Mouse (Mus musculus) bone marrow macrophage, adult 2 months (primary cell): ENCODE data around the gene Cish. TPM values are rescaled to one million over a fixed set of nuclear protein-coding genes. Genes with fewer than 3 reads are reported as not detected.

ENCODE experiments used
- H3K27ac ChIP-seq: 2 replicates; pipeline ENCODE4 v1.5.1; 2012; ENCODE audit warnings: low read depth, low read length; ENCODE audit not compliant: insufficient read depth
- H3K4me1 ChIP-seq: 2 replicates; pipeline ENCODE4 v1.6.1; 2012; ENCODE audit warnings: low read length; ENCODE audit not compliant: control insufficient read depth, insufficient read depth
- H3K4me3 ChIP-seq: 2 replicates; pipeline ENCODE4 v1.5.1; 2012; ENCODE audit warnings: mild to moderate bottlenecking, low read length, moderate library complexity; ENCODE audit not compliant: insufficient read depth
- CTCF ChIP-seq: IDR thresholded peaks from 2 replicates; pipeline ENCODE4 v1.5.1; 2012; ENCODE audit warnings: low read depth, mild to moderate bottlenecking, low read length, moderate library complexity
- POLR2A ChIP-seq: IDR thresholded peaks from 2 replicates; pipeline ENCODE4 v1.6.1; 2012; ENCODE audit warnings: mild to moderate bottlenecking, low read depth, low read length, borderline replicate concordance
- polyA plus RNA-seq: library from polyadenylated mRNA; stranded (reverse); fragments of >200 nt; gene quantifications from 2 replicates; pipeline ENCODE4 v1.2.4, GENCODE M21; 2012; ENCODE audit not compliant: missing spikeins, insufficient read depth, insufficient read length

The Cish gene
- polyA plus RNA-seq, 1 experiment: 0.83 TPM

DNA sequence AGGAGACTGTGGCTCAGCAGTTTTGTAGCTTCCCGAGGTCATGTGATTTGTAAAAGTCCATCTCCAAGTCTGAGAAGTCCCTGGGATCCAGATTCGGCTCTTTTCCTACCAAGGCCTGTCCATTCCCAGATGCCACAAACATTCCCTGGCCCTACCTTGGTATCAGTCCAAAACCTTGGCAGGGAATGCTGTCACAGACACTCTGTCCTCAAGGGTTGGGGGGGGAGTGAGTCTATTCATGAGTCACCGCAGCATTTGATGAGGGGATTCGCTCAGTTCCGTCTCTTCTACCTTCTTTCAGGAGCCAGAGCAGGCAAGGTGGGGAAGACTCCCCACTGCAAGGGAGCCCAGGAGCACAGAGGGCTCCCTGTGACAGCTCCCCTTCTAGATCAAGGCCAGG lies 20.1 kb upstream of the Cish start:
- peaks cover 45% of the 10 kb centered on the region for H3K4me1 ChIP-seq
- no peak overlapping the region for H3K4me3 ChIP-seq
- no peak overlapping the region for H3K27ac ChIP-seq
- TF ChIP-seq CTCF (no peak), POLR2A (no peak)

DNA sequence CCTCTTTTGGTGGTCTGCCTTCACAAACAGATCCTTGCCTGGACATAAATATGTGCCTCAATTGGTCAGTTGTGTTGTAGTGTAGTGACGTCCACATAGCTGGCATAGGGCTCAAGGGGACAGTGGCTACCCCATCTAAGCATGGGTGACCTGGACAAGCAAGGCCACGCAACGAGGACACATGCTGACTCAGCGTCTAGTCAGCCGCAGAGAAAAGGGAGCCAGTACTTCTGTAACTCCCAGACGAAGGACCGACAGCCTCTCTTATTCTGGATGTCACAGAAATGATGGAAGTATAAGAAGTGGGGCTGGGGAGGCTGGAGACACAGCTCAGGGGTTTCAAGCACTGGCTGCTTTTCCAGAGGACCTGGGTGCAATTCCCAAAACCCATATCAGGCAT lies 18.2 kb upstream of the Cish start:
- Histone ChIP-seq H3K4me1 (peaks cover 43% of the 10 kb centered on the region), H3K27ac (no peak overlapping the region), H3K4me3 (no peak overlapping the region)
- no peak for TF ChIP-seq POLR2A
- TF ChIP-seq CTCF: no peak

DNA sequence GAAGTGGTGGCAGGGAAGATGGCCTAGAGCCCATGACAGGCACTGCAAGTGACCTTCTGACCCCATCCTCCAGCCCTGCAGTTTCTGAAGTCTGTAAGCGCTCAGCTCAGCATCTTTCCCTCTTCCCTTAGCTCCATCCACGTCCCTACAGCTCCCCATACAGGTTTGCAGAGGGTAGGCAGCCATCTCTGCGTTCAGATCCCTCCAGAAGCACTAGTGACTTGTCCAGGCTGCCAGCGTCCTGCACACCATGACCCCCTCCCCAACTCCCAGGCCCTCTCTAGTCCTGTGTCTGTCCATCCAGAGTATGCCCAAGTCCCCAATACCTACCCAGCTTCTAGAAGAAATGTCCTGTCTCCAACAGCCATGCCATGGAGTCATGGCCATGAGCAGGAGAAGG lies 17.7 kb upstream of the Cish start:
- Histone ChIP-seq H3K4me3 (no peak overlapping the region), H3K27ac (no peak overlapping the region), H3K4me1 (peaks cover 46% of the 10 kb centered on the region)
- TF ChIP-seq CTCF (no peak), POLR2A (no peak)

DNA sequence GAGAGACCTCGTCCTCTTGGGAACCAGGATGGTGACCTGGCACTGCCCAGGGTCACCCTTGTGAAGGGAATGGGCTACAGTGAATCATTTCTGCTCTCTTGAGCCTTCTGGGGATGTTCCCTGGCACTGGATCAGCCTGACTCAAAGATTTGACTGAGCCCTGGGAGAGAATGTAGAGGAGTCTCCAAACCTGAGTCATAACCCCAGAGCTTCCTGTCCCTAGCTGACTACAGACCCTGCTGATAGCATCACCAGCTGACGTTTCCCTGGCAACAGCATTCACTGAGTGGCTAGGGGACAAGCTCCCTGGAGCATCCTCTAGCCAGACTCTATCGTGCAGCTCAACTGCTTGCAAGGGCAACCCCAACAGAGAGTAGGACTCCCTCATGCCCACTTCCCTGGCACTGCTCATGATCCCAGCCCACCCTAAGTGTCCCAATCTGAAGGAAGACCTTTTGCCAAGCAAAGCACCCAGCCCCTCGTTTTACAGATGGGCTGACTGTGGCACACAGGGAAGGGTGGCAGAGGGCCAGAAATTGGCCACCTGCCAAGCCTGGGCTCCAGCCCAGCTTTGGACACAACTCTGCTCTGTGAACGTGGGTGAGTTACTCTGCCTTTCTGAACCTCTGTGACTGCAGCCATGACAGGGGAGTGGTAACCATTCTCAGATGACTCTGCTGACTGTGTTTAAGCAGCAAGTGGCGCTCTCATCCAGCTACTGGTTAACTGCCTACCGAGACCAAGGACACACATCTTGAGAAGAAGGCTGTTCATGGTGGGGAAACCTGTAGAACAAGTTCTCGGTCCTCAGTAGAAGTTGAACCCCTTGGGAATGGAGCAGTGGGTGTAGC lies 17.1 kb upstream of the Cish start:
- H3K27ac ChIP-seq: no peak overlapping the region
- TF ChIP-seq POLR2A (no peak), CTCF (no peak)
- H3K4me3 ChIP-seq: no peak overlapping the region
- H3K4me1 ChIP-seq: peaks cover 46% of the 10 kb centered on the region

DNA sequence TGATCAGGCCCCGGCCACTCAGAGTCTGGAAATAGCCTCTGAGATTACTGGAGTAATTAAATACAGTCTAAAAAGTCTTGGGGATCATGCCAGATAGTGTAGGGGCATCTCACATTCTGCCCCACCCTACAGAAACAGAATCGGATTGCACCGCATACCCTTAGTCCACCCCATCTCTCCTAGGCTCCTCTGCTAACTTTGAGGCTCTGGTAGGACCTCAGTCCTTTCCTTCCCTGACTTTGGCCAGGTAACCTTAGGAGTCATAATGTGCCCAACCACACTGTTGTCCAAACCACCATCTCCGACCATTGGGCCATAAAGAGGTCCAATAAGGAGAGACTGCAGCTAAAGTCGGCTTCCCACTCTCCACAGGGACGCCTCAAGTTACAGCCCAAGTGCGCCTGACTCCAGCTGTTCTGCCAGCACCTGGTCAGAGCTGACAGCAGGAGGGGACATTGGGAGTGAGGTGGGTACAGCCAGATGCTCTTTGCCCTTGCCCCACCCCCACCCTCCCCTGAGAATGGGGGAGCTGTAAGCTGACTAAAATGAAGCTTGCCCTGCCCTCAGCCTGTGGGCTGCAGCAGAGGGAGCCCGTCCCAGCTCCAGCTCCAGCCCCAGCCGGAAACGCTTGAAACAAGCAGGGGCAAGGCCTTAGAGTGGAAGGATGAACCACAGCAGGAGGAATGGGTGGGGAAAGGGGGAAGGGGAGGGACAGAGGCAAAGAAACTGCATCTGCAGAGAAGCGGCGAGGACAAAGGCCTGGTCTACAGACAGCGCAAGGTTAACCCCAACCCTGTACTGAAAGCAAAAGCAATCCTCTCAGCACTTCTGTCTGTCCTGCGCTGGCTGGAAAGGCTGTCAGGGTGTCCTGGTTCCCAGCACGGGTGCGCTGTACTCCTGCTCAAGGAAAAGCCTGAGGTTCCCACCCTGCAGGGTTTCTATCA lies 16.2 kb upstream of the Cish start:
- TF ChIP-seq CTCF (no peak), POLR2A (no peak)
- Histone ChIP-seq H3K4me3 (no peak overlapping the region), H3K27ac (no peak overlapping the region), H3K4me1 (peaks cover 46% of the 10 kb centered on the region)

DNA sequence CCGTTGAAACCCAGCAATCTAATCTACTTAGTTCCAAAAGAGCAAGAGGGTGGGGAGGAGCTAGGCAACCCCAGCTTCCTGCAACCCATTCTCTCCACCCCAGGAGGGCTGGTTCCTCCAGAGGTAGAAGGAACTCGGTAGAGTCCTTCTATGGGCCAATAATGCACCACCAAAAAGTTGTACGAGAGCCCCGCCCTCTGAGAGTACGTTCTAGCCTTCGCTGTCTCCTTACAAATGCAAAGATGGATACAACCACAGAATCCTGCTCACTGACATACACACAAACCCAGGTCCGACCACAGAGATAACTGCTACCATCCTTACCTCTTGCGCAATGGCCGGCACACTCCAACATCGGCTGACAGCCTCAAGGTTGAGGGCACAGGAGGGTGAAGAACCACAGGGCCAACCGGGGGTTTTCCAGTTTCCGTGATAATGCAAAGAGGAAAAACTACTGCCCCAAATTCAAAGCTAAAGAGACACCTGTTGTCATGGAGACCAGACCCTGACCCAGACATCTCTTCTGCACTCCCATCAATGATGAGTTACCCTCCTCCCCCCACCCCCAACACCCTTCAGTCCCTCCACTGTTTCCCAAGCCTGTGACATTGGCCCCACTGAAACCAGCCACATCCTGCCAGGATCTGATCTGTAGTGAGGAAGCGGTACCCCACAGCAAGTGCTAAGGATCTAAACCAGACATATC lies 15.4 kb upstream of the Cish start:
- Histone ChIP-seq H3K4me3 (no peak overlapping the region), H3K4me1 (peaks cover 54% of the 10 kb centered on the region), H3K27ac (no peak overlapping the region)
- no peak for TF ChIP-seq POLR2A
- no peak for TF ChIP-seq CTCF

DNA sequence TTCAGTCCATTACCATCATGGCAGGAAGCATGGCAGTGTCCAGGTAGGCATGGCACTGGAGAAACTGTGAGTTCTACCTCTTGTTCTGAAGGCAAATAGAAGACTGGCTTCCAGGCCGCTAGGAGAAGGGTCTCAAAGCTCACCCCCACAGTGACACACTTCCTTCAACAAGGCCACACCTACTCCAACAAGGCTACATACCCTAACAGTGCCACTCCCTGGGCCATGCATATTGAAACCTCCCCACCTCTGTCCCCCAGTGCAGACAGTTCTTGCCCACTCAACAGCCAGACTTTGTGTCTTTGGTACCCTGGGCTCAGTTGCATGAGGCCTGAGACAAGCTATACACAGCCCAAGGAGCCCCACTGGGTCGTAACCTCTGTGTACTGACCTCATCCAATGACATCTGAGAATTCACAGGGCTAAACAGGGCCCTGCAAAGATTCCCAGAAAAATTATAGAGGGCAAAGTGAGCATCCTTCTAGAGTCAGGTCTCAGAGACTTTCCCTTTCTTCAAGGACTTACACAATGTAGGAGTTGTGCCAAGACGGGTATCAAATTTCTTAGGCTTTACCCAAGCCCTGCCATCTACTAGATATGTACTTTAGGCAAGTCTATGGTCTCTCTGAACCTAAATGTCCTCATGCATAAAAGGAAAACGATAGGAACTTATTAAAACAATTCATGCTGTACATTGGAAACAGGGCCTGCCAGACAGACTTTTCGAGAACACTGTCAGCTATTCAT lies 14.4 kb upstream of the Cish start:
- Histone ChIP-seq H3K4me1 (peaks cover 63% of the 10 kb centered on the region), H3K4me3 (no peak overlapping the region), H3K27ac (no peak overlapping the region)
- TF ChIP-seq POLR2A (no peak), CTCF (no peak)

DNA sequence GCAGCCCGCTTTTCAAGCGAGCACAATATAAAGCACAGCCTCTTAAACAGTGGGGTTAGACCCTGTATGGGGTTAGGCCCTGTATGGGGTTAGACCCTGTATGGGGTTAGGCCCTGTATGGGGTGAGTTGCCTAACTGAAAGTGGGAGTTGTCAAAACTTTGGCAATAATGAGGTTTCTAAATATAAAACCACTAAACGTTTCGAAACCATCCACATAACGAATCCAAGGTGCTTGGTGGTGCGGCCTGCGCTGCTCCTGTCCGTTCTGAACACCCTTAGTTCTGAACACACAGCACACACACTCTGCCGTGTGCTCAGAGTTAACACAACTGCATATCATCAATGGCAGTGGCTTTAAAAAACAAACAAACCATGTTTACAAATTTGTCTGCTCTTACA lies 12.9 kb upstream of the Cish start:
- Histone ChIP-seq H3K4me1 (peaks cover 76% of the 10 kb centered on the region), H3K27ac (no peak overlapping the region), H3K4me3 (no peak overlapping the region)
- TF ChIP-seq POLR2A: no peak
- no peak for TF ChIP-seq CTCF

DNA sequence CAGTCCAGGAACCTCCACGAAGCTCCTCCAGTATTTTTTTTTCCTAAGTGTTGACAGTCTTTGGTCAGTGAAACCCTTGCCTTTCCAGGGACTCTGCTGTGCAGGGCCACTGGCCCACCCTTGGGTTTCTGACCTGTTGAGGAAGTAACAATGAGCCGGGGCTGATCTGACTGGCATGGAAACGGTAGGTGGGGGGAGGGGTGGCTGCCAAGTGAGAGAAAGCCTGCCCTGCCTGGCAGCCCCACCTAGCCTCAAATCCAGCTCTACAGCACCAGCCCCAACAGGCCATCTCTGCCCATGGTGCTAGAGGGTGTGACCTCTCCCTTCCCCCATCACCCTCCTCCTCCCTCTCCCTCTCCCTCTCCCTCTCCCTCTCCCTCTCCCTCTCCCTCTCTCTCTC lies 10.8 kb upstream of the Cish start:
- Histone ChIP-seq H3K27ac (no peak overlapping the region), H3K4me1 (peaks cover 62% of the 10 kb centered on the region), H3K4me3 (no peak overlapping the region)
- TF ChIP-seq CTCF: no peak
- TF ChIP-seq POLR2A: no peak
